Mouse (Mus musculus) CH12.LX (cell line): Measurements from ENCODE around the gene Arhgef12. TPM values are rescaled to one million over a fixed set of nuclear protein-coding genes. Genes with fewer than 3 reads are reported as not detected.

Source experiments
- DNase-seq: peaks from one replicate; pipeline ENCODE4 v3.0.0-alpha.2; 2013; ENCODE audit errors: extremely low read depth
- H3K27ac ChIP-seq: 2 replicates; pipeline ENCODE4 v1.5.1; 2012; ENCODE audit warnings: low read depth, mild to moderate bottlenecking, control low read depth, moderate library complexity; ENCODE audit not compliant: insufficient read depth
- H3K27me3 ChIP-seq: replicated peaks from 2 replicates; pipeline ENCODE3; 2012; ENCODE audit warnings: inconsistent platforms
- H3K36me3 ChIP-seq, 2 experiments: replicated peaks in 1 of 2; 2 replicates each; pipeline versions ENCODE3 to v1.6.1; 2012; ENCODE audit warnings: inconsistent platforms in 1 of 2, low read length in 1 of 2, mild to moderate bottlenecking in 1 of 2, mixed read lengths in 1 of 2, moderate library complexity in 1 of 2; ENCODE audit not compliant: control insufficient read depth in 1 of 2, insufficient read depth in 1 of 2
- H3K4me1 ChIP-seq, 2 experiments: 2 replicates each; pipeline ENCODE4 v1.6.1; 2012; ENCODE audit warnings: inconsistent platforms in 1 of 2, moderate library complexity in 1 of 2; ENCODE audit not compliant: insufficient read depth in 2 of 2, control insufficient read depth in 1 of 2
- H3K4me2 ChIP-seq: 2 replicates; pipeline ENCODE4 v1.6.1; 2012; ENCODE audit warnings: low read depth, mild to moderate bottlenecking, control low read depth; ENCODE audit not compliant: poor library complexity, insufficient read depth, severe bottlenecking
- H3K4me3 ChIP-seq, 3 experiments: fragments of 150-350 bp in 1 of 3; sonication (generic) in 1 of 3; replicated peaks in 1 of 3; 2 replicates each; pipeline versions ENCODE3 to v1.5.1; 2011 to 2012; ENCODE audit warnings: low read depth in 2 of 3, low read length in 2 of 3, mild to moderate bottlenecking in 2 of 3, moderate library complexity in 2 of 3, control low read depth in 1 of 3, improper control_type of control experiment in 1 of 3, inconsistent platforms in 1 of 3, mixed read lengths in 1 of 3; ENCODE audit not compliant: poor library complexity in 1 of 3
- H3K79me2 ChIP-seq: replicated peaks from 2 replicates; pipeline ENCODE4 v1.6.1; 2012; ENCODE audit warnings: mild to moderate bottlenecking, moderate library complexity; ENCODE audit not compliant: control insufficient read depth, poor library complexity, insufficient read depth, severe bottlenecking; ENCODE audit errors: extremely low read depth
- H3K9ac ChIP-seq: 2 replicates; pipeline ENCODE4 v1.6.1; 2012; ENCODE audit warnings: low read depth, mild to moderate bottlenecking, control low read depth, moderate library complexity; ENCODE audit not compliant: insufficient read depth
- H3K9me3 ChIP-seq: replicated peaks from 2 replicates; pipeline ENCODE3; 2012; ENCODE audit warnings: low read length, inconsistent platforms, mixed read lengths
- CHD1 ChIP-seq: IDR thresholded peaks from 2 replicates; pipeline ENCODE4 v1.6.1; 2012; ENCODE audit warnings: low read depth, low read length, improper control_type of control experiment, inconsistent platforms
- E2F4 ChIP-seq: IDR thresholded peaks from 2 replicates; pipeline ENCODE4 v1.6.1; 2011; ENCODE audit warnings: low read depth, low read length, improper control_type of control experiment; ENCODE audit not compliant: insufficient replicate concordance
- ELF1 ChIP-seq: IDR thresholded peaks from 2 replicates; pipeline ENCODE4 v1.6.1; 2014; ENCODE audit warnings: low read depth, mild to moderate bottlenecking, inconsistent platforms, low read length, improper control_type of control experiment
- EP300 ChIP-seq: IDR thresholded peaks from 2 replicates; pipeline ENCODE4 v1.6.1; 2011; ENCODE audit warnings: low read length, improper control_type of control experiment
- ETS1 ChIP-seq: conservative IDR thresholded peaks from 2 replicates; pipeline ENCODE4 v1.6.1; 2012; ENCODE audit warnings: low read depth, mild to moderate bottlenecking, inconsistent platforms, low read length, improper control_type of control experiment, moderate library complexity
- GABPA ChIP-seq: IDR thresholded peaks from 2 replicates; pipeline ENCODE4 v1.6.1; 2012; ENCODE audit warnings: low read depth, low read length, improper control_type of control experiment, inconsistent platforms; ENCODE audit not compliant: insufficient replicate concordance
- HCFC1 ChIP-seq: IDR thresholded peaks from 2 replicates; pipeline ENCODE4 v1.6.1; 2012; ENCODE audit warnings: low read depth, mild to moderate bottlenecking, inconsistent platforms, low read length, improper control_type of control experiment
- IRF4 ChIP-seq: IDR thresholded peaks from 2 replicates; pipeline ENCODE4 v1.6.1; 2014; ENCODE audit warnings: low read depth, mild to moderate bottlenecking, inconsistent platforms, low read length, improper control_type of control experiment
- MAX ChIP-seq: IDR thresholded peaks from 2 replicates; pipeline ENCODE4 v1.6.1; 2011; ENCODE audit warnings: low read length, improper control_type of control experiment
- MEF2A ChIP-seq: IDR thresholded peaks from 2 replicates; pipeline ENCODE4 v1.6.1; 2014; ENCODE audit warnings: low read depth, mild to moderate bottlenecking, inconsistent platforms, low read length, improper control_type of control experiment, borderline replicate concordance
- MXI1 ChIP-seq: IDR thresholded peaks from 2 replicates; pipeline ENCODE4 v1.6.1; 2011; ENCODE audit warnings: mild to moderate bottlenecking, low read depth, low read length, improper control_type of control experiment
- MYC ChIP-seq: IDR thresholded peaks from 2 replicates; pipeline ENCODE4 v1.6.1; 2011; ENCODE audit warnings: low read depth, mild to moderate bottlenecking, improper control_type of control experiment, low read length
- NELFE ChIP-seq: IDR thresholded peaks from 2 replicates; pipeline ENCODE4 v1.6.1; 2011; ENCODE audit warnings: low read depth, low read length, improper control_type of control experiment
- POLR2A ChIP-seq: IDR thresholded peaks from 2 replicates; pipeline ENCODE4 v1.6.1; 2011; ENCODE audit warnings: low read depth, mild to moderate bottlenecking, improper control_type of control experiment, low read length
- POLR2AphosphoS2 ChIP-seq: IDR thresholded peaks from 2 replicates; pipeline ENCODE4 v1.6.1; 2011; ENCODE audit warnings: low read depth, low read length, improper control_type of control experiment
- RAD21 ChIP-seq: IDR thresholded peaks from 2 replicates; pipeline ENCODE4 v1.6.1; 2011; ENCODE audit warnings: low read depth, mild to moderate bottlenecking, low read length, improper control_type of control experiment, moderate library complexity
- SMC3 ChIP-seq: IDR thresholded peaks from 2 replicates; pipeline ENCODE4 v1.6.1; 2011; ENCODE audit warnings: low read depth, low read length, improper control_type of control experiment
- TBP ChIP-seq: conservative IDR thresholded peaks from 2 replicates; pipeline ENCODE4 v1.6.1; 2011; ENCODE audit warnings: low read depth, low read length, improper control_type of control experiment
- UBTF ChIP-seq: IDR thresholded peaks from 2 replicates; pipeline ENCODE4 v1.6.1; 2012; ENCODE audit warnings: low read depth, mild to moderate bottlenecking, inconsistent platforms, low read length, improper control_type of control experiment, moderate library complexity
- USF1 ChIP-seq: IDR thresholded peaks from 2 replicates; pipeline ENCODE4 v1.6.1; 2014; ENCODE audit warnings: low read depth, mild to moderate bottlenecking, inconsistent platforms, low read length, improper control_type of control experiment
- ZC3H11A ChIP-seq: IDR thresholded peaks from 2 replicates; pipeline ENCODE4 v1.6.1; 2012; ENCODE audit warnings: low read depth, mild to moderate bottlenecking, inconsistent platforms, low read length, improper control_type of control experiment
- ZKSCAN1 ChIP-seq: IDR thresholded peaks from 2 replicates; pipeline ENCODE4 v1.6.1; 2012; ENCODE audit warnings: low read depth, inconsistent platforms, low read length, improper control_type of control experiment, borderline replicate concordance
- ZMIZ1 ChIP-seq: IDR thresholded peaks from 2 replicates; pipeline ENCODE4 v1.6.1; 2012; ENCODE audit warnings: low read depth, mild to moderate bottlenecking, inconsistent platforms, low read length, improper control_type of control experiment
- ZNF384 ChIP-seq: IDR thresholded peaks from 2 replicates; pipeline ENCODE4 v1.6.1; 2012; ENCODE audit warnings: low read depth, low read length, improper control_type of control experiment, inconsistent platforms
- dilution Hi-C: fragments of 300-500 bp; cut with MboI; formaldehyde crosslinking; loops from 2 replicates; pipeline ENCODE4 v1.14.3; 2020; ENCODE audit warnings: low sequenced_read_pairs; ENCODE audit not compliant: extremely low pct_unique_long_range_greater_than_20kb, extremely low pct_ligation_motif_present
- in situ Hi-C: fragments of 300-500 bp; cut with MboI; formaldehyde crosslinking; loops from 3 replicates; pipeline ENCODE4 v1.14.3; 2019; ENCODE audit warnings: low sequenced_read_pairs, low pct_ligation_motif_present, low pct_unique_long_range_greater_than_20kb, mixed read lengths
- polyA plus RNA-seq: library from polyadenylated mRNA; unstranded; fragments of >175 nt; gene quantifications from 2 replicates; pipeline ENCODE4 v1.2.1, GENCODE M21; 2012; ENCODE audit warnings: low read depth; ENCODE audit not compliant: insufficient read length
- total RNA-seq, 2 experiments: library from RNA; depleted of rRNA; stranded (reverse); fragments of 300-350 nt in 1 of 2; fragments of >200 nt in 1 of 2; gene quantifications; 2 replicates each; pipeline ENCODE4 v1.2.3; 2012 to 2014

The Arhgef12 gene
- total and polyA plus RNA-seq, 3 experiments, result 4.9 to 9.4 (median 8.7) TPM

GRCm38 (mm10) chr9:43015366-43015765 is 91.7 kb downstream of the Arhgef12 start:
- no peak for DNase-seq
- in situ Hi-C loops (no loop called here), dilution Hi-C loops (no loop called here)
- Histone ChIP-seq H3K9me3 (no peaks in the 10 kb centered on the region), H3K4me1 (no peaks in the 10 kb centered on the region), H3K27ac (no peak overlapping the region), H3K27me3 (no peaks in the 10 kb centered on the region), H3K79me2 (no peaks in the 10 kb centered on the region), H3K9ac (no peak overlapping the region), H3K4me2 (no peak overlapping the region), H3K36me3 (peaks cover 8 to 40% of the 10 kb centered on the region in 2 experiments), H3K4me3 (no peak overlapping the region)
- TF ChIP-seq MAX (no peak), HCFC1 (no peak), SMC3 (no peak), ZNF384 (no peak), GABPA (no peak), IRF4 (no peak), EP300 (no peak), ELF1 (no peak), NELFE (no peak), MEF2A (no peak), ZC3H11A (no peak), E2F4 (no peak), CHD1 (no peak), POLR2AphosphoS2 (no peak), RAD21 (no peak), ETS1 (no peak), TBP (no peak)

- Histone ChIP-seq H3K36me3 (peaks cover 11 to 43% of the 10 kb centered on the region in 2 experiments), H3K4me3 (no peak overlapping the region), H3K9me3 (no peaks in the 10 kb centered on the region), H3K4me1 (no peaks in the 10 kb centered on the region), H3K9ac (no peak overlapping the region), H3K27ac (no peak overlapping the region), H3K27me3 (no peaks in the 10 kb centered on the region), H3K4me2 (no peak overlapping the region), H3K79me2 (no peaks in the 10 kb centered on the region)
- TF ChIP-seq UBTF (no peak), USF1 (no peak), MYC (no peak), ZKSCAN1 (no peak), TBP (no peak), MXI1 (no peak), EP300 (no peak), POLR2A (no peak), ZC3H11A (no peak), ZMIZ1 (no peak)
- dilution Hi-C loops (no loop called here), in situ Hi-C loops (no loop called here)
- DNase-seq, result no peak
Measured at GRCm38 (mm10) chr9:43014886-43015285, 92.2 kb downstream of the Arhgef12 start.
